Mouse (Mus musculus): ENCODE results near the gene Gstt3.
"Not testable (repeated sequence)": the region's sequence is repeated elsewhere in the genome, so short reads cannot be mapped to it uniquely, and the experiment has no call there.

Gstt3 gene

DNA sequence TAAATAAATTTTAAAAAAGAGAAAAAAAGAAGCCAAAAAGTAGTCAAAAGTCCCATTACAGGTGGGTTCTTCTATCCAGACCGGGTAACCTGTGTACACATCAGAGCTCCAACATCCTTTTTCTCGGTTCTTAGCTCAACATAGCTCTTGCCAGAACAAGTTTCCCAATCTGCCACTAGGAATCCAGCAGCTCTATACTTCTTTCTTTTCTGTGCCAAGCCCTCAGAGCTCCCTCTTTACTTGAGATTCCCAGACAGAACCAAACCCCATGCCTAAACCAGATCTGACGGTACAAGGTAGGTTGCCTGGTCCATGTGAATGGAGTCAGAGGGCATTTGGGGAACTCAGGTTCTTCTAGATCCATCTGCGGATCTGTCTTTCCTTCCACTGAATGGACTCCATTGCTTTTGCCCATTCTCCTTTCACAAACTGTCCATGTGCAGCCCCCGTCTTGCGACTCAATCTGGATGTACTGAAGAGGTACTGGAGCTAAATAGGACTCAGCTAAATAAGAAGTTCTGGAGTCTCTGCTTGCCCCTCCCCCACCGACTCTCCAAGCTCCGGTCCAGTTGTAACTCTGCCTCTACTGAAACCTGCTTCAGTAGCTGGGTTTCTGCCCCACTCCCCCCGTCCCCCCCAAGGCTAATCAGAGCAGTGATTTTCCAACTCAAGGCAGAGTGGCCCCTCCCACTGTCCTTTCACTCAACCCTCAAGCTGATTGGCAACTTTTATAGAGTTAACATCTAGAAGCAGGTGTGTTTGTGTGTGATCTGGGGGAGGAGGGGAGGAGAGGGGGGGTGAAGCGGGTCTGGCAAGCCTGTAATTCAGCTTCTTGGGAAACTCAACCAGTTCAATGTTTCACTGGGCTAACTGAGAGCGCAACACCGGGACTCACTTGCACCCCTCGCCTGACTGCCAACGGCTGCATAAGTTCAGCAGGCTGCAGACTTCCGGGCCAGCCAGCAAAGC, 1.7 kb downstream of the Gstt3 start:
- DNase-seq (ENCODE audit: low spot score in 2 of 2), result peak; percentile 35 to 48

DNA sequence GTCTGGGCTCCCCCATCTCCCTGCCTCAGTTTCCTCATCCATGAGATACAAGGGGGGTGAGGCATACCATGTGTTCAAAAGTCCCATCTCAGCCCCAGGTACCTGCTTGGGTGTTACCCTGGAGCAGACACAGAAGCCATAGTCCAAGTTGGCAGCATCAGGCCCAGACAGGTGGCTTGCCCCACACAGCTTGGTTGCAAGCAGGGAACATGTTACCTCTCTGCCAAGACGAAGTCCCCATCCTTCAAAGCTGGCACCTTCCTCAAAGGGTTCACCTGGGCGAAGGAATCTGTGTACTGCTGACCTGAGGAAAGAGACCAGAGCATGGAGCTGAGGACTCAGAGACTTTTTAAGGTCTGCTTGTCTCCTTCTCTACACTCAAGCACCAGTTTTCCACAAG, 3.3 kb downstream of the Gstt3 start:
- no peak for DNase-seq (ENCODE audit: low spot score in 2 of 2)

DNA sequence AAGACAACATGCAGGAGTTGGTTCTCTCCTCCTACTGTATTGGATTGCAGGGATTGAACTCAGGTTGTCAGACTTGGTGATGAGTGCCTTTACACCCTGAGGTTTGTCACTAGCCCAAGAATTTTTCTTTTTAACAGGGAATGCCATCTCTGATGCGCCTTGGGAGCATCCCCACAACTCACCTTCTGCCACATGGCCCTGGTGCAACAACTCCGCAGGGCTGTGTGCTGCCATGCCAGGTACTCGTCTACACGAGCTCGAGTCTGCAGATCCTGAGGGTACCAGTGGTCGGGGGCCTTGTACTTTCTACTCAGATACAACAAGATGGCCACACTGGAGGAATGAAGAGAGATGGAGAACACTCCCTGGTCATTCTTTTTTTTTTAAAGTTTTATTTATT, 4.7 kb downstream of the Gstt3 start:
- DNase-seq (ENCODE audit: low spot score in 2 of 2), result no peak

DNA sequence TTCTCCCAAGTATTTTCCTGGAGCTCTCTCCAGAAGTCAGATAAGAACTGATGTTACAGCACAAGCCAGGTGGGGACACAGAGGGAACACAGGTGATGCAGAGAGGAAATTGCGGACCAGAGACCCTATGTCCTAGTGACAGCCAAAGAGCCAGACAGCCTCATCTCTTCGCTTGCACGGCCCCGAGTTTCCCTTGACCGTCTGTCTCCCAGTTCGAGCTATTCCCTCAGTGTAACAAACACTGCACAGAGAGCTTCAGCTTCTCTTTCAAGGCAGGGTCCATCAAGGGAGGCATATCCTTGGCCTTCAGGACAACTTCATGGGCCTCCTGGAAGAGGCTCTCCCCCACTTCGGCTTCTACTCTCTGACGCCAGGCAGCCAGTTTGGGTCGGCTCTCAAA, 6.6 kb downstream of the Gstt3 start:
- DNase-seq (ENCODE audit: low spot score in 2 of 2), result no peak

DNA sequence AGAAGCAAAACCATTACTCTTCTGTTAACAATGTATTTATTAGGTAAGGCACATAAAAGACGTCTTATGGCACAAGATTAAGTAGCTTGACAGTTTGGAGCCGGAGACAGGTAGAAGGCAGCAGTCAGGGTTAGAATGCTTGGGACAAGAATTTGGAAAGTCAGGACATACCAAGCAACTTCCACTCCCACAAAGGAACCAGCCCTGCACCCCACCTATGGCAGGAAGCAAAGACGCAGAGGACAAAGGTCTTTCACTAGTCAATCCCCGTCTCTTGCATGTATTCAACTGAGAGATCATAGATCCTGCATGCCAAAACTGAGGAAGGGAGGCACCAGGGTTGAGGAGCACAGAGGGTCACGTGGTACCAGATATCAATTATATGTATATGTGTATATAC, 7.1 kb downstream of the Gstt3 start:
- DNase-seq (ENCODE audit: low spot score in 2 of 2), result no peak

DNA sequence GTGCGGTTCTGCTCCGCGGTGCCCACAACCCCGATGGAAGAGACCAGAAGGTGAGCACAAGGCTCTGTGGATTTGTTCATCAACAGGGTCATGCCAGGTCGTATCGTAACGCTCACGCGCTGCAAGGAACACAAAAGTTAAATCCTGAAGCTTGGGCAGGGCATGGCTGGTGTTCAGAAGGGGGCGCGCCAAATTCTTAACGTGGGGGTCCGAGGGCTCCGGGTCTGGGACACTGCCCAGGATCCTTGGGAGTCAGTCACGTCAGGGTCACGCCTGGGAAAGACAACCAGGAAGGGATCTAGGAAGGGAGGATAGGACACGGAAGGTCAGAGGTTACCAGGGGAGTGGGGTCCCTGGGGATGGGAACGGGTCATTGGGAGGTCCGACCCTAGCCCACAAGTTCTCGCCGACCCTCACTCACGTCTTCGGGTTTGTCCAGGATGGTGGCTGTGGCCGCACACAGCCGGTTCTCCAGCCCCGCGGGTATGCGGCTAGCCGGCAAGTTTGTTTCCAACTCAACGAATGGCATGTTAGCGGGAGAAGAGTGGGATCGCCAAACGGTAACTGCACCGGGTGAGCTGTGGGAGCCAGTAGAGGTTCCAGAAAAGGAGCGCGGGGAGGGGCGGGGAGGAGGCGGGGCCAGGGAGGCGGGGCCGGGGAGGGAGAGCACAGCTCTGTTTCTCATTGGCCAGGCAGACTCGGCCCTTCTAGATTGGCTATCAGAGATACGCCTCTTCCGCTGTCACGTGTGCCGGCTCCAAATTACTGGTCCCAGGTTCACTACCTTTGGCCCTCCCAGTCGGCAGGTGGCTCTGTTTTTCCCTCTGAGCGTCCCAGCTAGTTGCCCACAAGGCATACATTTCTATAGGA, 8.2 kb downstream of the Gstt3 start, which contains the start of gene Ddt:
TSS of gene Ddt (minus strand) at position 620 of the 870 bp plus-strand sequence.
- peak; percentile 68 to 82 for DNase-seq (ENCODE audit: low spot score in 2 of 2)

DNA sequence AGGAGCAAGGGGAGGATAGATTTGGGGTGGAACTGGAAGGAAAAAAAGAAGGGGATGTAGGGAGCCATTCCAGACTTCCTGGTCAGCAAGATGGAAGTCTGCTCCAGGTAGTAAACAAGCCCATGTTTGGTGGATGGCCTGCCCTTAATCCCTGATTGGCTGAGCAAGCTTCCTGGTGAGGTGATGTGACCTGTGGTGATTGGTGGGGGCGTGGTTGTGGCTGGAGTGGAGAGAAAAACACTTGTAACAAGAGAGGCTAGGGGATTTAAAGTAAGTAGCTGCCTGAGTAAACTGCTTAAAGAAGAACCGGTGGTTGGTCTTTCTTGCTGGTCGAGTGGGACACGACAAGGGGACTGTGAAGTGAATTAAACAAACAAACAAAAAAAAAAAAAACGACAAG, 13.5 kb downstream of the Gstt3 start:
- DNase-seq (ENCODE audit: low spot score in 2 of 2), result not testable (repeated sequence)

DNA sequence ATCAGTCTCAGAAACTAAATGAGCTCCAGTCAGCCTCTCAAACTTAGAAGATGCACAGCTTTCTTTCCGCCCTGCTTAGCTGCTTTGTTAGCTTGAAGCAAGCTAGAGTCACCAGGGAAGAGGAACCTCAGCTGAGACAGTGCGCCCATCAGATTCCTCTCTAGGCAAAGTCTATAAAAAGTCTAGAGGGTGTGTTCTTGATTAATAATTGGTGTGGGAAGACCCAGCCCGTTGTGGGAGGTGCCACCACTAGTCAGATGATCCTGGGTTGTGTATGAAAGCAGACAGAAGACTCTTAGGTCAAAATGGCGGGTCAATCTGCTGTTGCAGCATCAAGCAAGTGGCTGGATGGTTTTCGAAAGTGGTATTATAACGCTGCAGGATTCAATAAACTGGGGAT, 14.4 kb downstream of the Gstt3 start:
- DNase-seq (ENCODE audit: low spot score in 2 of 2), result no peak

DNA sequence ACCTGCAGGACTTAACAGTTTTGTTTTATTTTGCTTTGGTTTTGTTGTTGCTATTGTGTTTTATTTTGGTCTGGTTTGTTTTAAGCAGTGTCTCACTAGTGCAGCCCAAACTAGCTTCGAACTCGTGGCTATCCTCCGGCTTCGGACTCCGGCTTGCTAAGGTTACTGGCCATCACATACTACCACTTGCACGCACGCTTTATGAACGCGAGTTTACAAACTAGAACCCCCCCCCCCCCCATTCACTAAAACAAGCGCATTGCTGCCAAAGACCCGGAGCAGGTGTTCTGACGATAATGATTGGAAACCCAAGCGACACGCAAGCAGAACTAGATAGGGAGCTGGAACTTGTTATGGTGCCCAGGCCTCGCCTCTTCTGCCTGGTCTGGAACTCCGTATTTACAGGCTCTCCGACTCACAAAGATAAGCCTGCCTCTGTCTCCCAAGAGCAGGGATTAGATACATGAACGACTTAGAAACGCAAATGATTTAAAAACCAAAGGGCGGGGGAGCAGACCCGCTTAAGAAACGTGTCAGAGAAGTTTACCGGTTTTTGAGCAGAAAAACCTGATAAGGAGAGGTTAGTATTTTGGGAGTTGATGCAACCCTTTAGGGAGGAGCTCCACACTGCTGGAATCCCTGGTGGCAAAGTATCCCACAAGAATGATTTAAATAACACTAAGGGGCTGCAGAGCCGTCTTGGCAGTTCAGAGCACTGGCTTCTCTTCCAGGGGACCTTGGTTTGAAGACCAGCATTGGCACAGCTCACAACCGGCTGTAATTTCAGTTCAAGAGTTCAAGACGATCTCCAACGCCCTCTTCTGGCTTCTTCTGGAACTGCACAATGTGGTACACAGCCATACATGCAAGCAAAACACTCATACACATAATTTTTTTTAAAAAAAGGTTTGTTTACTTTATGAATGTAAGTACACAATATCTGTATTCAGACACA, 16.4 kb downstream of the Gstt3 start:
- peak; percentile 28 to 33 for DNase-seq (ENCODE audit: low spot score in 2 of 2)

DNA sequence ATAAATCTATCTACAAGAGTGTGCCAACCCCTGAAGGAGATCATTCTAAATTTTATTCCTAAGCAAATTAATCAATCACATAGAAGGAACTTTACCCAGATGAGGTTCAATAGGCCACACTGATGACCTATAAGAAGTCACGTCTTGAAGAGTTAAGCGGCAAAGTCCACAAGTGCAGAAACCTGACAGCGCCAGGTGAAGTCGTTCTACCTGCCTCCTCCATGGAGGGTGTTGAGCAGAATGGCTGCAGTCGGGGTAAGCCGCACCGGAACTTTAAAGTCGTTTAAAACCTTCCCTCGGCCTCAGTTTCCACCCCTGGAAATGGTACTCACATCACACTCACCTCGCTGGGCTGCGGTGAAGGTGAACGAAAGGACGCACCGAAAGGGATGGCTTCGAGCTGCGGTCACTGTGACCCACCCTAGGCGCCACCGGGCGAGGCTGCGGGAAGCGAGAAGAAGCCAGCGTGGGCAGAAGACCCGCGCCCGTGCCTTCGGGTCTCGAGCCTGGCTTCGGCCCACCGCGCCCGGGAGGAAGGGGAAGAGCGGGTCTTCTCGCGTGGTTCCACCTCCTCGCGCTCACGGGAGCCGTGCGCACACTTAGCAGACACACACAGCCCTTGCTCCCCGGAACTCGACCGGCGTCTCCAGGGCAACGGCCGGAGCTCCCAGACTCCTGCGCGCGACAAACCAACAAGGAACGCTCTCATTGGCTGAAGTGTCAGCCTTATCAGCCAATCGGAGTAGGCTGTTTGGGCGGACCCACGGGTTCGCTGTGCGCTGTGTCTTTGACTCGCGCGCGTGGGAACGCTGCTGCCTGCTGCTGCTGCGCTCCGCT, 17.3 kb downstream of the Gstt3 start, which contains the start of gene Cabin1:
TSS of gene Cabin1 (minus strand) at position 660 of the 837 bp plus-strand sequence.
- DNase-seq (ENCODE audit: low spot score in 2 of 2), result peak; percentile 97

DNA sequence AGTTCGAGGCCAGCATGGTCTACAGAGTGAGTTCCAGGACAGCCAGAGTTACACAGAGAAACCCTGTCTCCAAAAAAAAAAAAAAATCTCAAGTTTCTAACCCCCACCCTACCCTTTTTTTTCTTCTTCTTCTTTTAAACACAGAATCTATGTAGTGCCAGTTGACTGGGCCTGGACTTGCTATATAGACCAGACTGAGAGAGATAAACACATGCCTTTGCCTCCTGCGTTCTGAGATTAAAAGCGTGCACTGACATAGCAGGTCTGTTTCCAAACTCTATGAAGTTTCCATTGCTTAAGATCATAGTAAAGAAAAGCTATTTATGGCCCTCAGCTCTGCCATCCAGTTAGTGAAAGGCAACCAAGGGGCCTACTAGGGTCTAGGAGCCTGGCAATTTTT, 18.8 kb downstream of the Gstt3 start:
- DNase-seq (ENCODE audit: low spot score in 2 of 2), result no peak

DNA sequence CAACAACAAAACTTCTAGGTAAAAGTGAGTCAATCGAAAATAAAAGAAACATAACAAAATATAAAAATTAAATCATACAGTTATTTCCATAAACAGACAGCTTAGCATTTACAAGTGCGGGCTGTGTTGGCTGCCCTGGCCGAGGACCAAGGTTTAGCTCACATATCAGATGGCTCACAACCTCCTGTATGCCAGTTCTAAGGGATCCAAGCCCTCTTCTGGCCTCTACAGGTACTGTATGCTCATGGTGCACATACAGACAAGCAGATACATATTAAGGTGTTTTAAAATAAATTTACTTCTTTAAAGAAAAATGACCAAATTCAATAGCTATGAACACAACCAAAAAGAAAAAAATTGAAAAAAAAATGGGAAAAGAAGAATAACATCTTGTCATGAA, 20.9 kb downstream of the Gstt3 start:
- DNase-seq (ENCODE audit: low spot score in 2 of 2), result no peak

DNA sequence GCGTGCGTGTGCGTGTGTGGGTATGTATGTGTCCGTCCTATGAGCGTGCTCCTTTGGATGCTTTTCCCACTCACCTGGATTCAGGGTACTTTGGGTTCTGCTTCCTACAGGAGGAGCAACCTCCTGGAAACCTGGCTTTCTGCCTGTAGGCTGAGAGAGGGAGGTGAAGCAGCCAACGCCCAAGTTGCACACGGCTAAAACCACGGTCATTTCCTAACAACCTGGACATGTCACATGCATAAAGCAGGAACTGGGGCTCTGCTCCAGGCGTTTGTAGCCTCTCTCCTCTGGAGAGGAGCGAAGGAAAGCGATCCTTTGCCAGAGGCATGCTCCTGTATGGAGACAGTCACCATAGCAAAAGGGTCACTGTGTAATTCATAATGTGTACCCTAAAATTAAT, 24.5 kb downstream of the Gstt3 start:
- DNase-seq (ENCODE audit: low spot score in 2 of 2), result no peak

DNA sequence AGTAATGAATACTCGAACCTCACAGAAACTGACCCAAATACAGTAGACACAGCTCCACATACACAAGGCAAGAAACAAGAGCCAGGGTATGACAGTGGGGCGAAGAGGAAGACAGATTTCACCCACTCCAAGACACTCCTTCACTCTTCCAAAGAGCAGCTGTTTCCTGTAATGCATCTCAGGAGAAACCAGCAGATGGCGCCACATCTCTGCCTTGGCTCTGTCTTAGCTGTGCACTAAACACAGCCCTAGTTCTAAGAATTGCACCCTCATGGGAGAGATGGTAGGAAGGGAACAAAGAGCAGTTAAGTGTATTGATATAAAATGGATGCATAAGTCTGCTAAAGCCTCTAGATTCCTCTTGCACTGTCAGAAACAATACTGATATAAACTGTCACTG, 37.2 kb downstream of the Gstt3 start:
- peak; percentile 67 to 77 for DNase-seq (ENCODE audit: low spot score in 2 of 2)

DNA sequence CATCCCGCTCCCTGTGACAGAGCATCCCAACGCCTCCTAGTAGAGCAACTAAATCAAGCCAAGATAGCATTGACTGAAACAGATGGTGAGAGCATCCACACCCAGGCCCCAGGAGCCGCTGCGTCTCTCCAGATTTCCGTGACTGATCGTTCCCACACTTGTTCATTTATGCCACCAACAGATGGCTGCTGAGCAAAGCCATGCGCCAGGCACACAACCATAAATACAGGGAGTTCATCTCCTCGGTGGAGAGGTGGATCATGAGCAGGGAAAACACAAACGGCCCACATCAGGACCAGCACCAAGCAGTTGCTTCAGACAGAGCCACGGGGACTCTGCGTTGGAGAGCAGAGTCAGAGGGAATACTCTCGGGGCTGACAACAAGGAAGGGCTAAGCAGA, 37.8 kb downstream of the Gstt3 start:
- DNase-seq (ENCODE audit: low spot score in 2 of 2), result no peak

DNA sequence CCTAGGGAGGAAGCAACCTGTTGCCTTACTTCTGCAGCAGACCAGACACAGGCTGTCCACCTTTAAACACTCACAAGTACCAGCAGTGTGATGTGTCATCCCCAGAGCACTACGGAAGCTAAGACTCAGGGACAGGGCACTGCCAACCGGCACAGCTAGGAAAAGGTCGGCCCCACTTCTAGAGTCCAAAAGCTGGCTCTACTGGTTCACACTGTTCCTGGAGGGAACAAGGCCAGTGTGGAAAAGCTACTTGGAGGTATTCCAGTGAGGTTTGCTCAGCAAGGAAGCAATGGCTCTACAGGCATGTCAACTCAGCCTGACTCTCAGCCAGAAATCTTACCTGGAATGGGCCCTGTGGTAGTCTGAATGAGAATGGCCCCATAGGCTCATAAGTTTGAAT, 40.3 kb downstream of the Gstt3 start:
- DNase-seq (ENCODE audit: low spot score in 2 of 2), result no peak

DNA sequence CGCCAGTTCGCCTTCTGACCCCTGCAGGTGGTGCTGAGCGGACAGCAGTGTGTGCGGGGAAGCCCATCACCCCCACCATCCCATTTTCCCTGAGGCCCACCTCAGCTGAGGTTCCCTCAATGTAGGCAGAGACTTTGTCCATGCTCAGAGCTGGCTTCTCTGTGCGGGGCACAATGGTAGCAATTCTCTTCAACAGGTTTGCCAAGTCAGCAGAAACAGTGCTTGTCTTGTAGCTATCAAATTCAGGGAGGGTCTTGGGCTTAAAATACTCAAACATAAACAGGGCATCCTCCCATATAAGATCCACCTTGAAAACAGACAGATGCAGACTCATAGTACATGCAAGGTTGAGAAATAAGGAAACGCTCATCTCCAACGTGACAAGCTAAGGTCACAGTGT, 55.8 kb downstream of the Gstt3 start:
- no peak for DNase-seq (ENCODE audit: low spot score in 2 of 2)
